Mouse (Mus musculus) frontal cortex, postnatal 10 days (tissue): ENCODE measurements at regions not wholly inside any gene's neighbourhood (a gene's known extent, or its start where the extent isn't known, plus 50 kb on each side); places are given as distances from the start of the nearest gene placed in this dataset.

Experiments used
- DNase-seq, 2 experiments: peaks; one replicate each; pipeline ENCODE4 v3.0.0; 2022; ENCODE audit warnings: low spot score in 2 of 2, mixed read lengths in 1 of 2

GRCm38 (mm10) chr8:40186715-40187583, 487.9 kb upstream of the Adam24 start:
- no peak for DNase-seq

GRCm38 (mm10) chr8:40187584-40187934, 487.3 kb upstream of the Adam24 start:
- peak in 1 of 2 experiments; percentile 29 for DNase-seq

GRCm38 (mm10) chr8:40192266-40192665, 482.6 kb upstream of the Adam24 start:
- no peak for DNase-seq

DNA sequence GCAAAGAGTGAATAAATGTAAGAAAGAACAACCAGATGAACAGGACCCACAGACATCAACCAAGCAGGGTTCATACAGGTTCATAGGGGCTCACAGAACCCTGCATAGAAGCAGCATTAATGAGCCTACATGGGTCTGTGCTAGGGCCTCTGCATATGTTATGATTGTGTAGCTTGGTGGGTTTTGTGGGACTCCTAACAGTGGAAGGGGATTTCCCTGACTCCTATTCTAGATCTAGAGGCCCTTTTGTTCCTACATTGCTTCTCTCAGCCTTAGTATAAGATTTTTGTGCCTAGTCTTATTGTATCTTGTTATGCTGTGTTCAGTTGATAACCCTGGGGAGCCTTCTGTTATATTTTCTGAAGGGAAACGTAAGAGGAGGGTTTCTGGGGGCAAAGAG, 481.7 kb upstream of the Adam24 start:
- DNase-seq: no peak

GRCm38 (mm10) chr8:40210871-40211270, 464.0 kb upstream of the Adam24 start:
- no peak for DNase-seq

DNA sequence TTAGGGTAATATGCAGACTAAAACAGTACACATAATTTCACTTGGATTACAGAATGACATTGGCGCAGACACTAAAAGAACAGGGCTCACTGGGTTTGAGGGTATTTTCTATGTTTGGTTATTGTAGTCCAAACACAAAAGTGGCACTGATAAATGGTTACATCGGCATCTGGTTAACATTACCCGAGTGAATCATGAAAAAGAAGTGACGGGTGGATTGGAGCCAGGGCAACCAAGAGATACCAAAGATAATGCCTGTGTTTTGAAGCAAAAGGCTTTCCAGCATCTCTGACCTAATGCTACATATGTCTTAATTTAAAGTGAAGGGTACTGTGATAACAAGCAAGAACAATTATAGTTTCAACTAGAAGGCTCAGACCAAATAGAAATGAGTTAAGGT, 451.4 kb upstream of the Adam24 start:
- no peak for DNase-seq

DNA sequence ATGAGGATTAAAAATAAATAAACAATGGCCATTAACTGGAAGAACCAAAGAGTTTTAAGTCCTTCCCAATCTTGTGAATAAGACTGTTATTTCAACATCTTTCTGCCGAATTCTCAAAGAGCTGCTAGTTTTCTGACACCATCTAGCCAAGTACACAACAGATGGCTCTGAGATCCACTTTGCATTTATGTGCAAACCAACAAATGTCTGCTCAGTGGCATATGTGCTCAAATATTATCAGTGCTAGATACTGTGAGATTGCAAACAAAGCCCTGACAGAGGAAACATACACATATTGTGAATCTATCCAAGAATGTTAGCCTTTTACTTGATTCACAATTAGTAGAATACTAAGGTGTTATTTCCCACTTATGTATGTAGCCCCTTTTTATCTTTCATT, 447.6 kb upstream of the Adam24 start:
- no peak for DNase-seq
